In genomic region chr4:54374457-54374856, GRCm38 (mm10) we compare ENCODE assay signal across 15 mouse cellular contexts.
DNase-seq lines count a peak whose midpoint lies in the region; ATAC-seq lines count a peak whose summit lies in the region.
"Had no signal": no experiment of that assay in that cellular context is flagged by ENCODE, and none has a peak within 500 bp of the region (broad histone marks: within the 10 kb centered on the region; RNA-seq: fewer than 3 reads in every experiment).

No protein-coding gene starts in this region.

- H3K9me3 ChIP-seq in heart, embryonic 10.5 days, result no peaks in the 10 kb centered on the region
- no peaks in the 10 kb centered on the region for H3K9me3 ChIP-seq in kidney, embryonic 16.5 days (ENCODE audit: low read length)
- H3K9me3 ChIP-seq in limb, embryonic 10.5 days (replicated peaks), result no peaks in the 10 kb centered on the region
- H3K9me3 ChIP-seq: megakaryocyte, embryonic 14.5 days had no signal

- ATAC-seq in kidney, embryonic 16.5 days (ENCODE audit: low FRiP score, low TSS enrichment), result peak; percentile 71; the same call in 1 of the 2 replicates
- no peak for ATAC-seq in megakaryocyte, adult 5-6 weeks (ENCODE audit: poor library complexity, severe bottlenecking)

- H3K4me3 ChIP-seq in heart, embryonic 10.5 days, result no peak overlapping the region
- no peak overlapping the region for H3K4me3 ChIP-seq in kidney, embryonic 16.5 days (ENCODE audit: low read length)
- H3K4me3 ChIP-seq in limb, embryonic 10.5 days, result no peak overlapping the region
- H3K4me3 ChIP-seq: gastrocnemius, adult 2 months; megakaryocyte, embryonic 14.5 days had no signal

- intact Hi-C loops in heart, postnatal 25 days (cut with DNase I), result no loop called here

- H3K4me2 ChIP-seq in kidney, embryonic 16.5 days (replicated peaks; ENCODE audit: low read depth, low read length), result no peak overlapping the region

- H3K4me1 ChIP-seq in heart, embryonic 10.5 days, result peaks cover 41% of the 10 kb centered on the region
- H3K4me1 ChIP-seq in kidney, embryonic 16.5 days (ENCODE audit: insufficient read depth, low read length), result peaks cover 5% of the 10 kb centered on the region; the same call in 1 of the 2 replicates
- peaks cover 27% of the 10 kb centered on the region for H3K4me1 ChIP-seq in limb, embryonic 10.5 days

- H3K27me3 ChIP-seq in heart, embryonic 10.5 days (ENCODE audit: insufficient read depth, poor library complexity, severe bottlenecking), result no peaks in the 10 kb centered on the region
- no peaks in the 10 kb centered on the region for H3K27me3 ChIP-seq in kidney, embryonic 16.5 days (ENCODE audit: insufficient read depth, low read length)
- no peaks in the 10 kb centered on the region for H3K27me3 ChIP-seq in limb, embryonic 10.5 days (ENCODE audit: low read depth, poor library complexity, severe bottlenecking)
- H3K27me3 ChIP-seq: megakaryocyte, embryonic 14.5 days had no signal

- no peak for DNase-seq in heart, embryonic 10.5 days (ENCODE audit: low spot score)
- DNase-seq in heart, postnatal 25 days (ENCODE audit: low spot score), result no peak
- DNase-seq in kidney, postnatal 25 days, result no peak
- peak; percentile 62 for DNase-seq in embryo, embryonic 10 days (ENCODE audit: low spot score)
- peak; percentile 57 for DNase-seq in limb, embryonic 10.5 days (ENCODE audit: low spot score)
- DNase-seq in cerebellum, adult 9-10 months, result no peak
- DNase-seq: B cell, adult 2 months; cerebellum, adult 8-10 months; gastrocnemius, adult 2 months; heart, postnatal 36 days; lung, adult 18-20 months had no signal

- 7% methylated on average over 5 of the region's 5 CpGs for WGBS in heart, embryonic 10.5 days
- 9% methylated on average over 5 of the region's 5 CpGs for WGBS in kidney, embryonic 16.5 days
- WGBS in limb, embryonic 10.5 days, result 7% methylated on average over 5 of the region's 5 CpGs

- H3K27ac ChIP-seq in heart, embryonic 10.5 days, result peak overlapping the region; percentile 80
- no peak overlapping the region for H3K27ac ChIP-seq in kidney, embryonic 16.5 days (ENCODE audit: low read length)
- peak overlapping the region; percentile 86 for H3K27ac ChIP-seq in limb, embryonic 10.5 days
- H3K27ac ChIP-seq: gastrocnemius, adult 2 months had no signal

- H3K36me3 ChIP-seq in heart, embryonic 10.5 days, result no peaks in the 10 kb centered on the region
- no peaks in the 10 kb centered on the region for H3K36me3 ChIP-seq in kidney, embryonic 16.5 days (ENCODE audit: insufficient read depth, low read length)
- no peaks in the 10 kb centered on the region for H3K36me3 ChIP-seq in limb, embryonic 10.5 days
- H3K36me3 ChIP-seq: G1E had no signal

- no peak overlapping the region for H3K9ac ChIP-seq in kidney, embryonic 16.5 days (replicated peaks; ENCODE audit: low read length)

Comparison
In these comparisons a context has a peak if more than half of its experiments do, and no peak if none do; other contexts are left out.
1. DNase-seq: peak in embryo, embryonic 10 days (single experiment) and limb, embryonic 10.5 days (single experiment); none in heart, embryonic 10.5 days (single experiment), heart, postnatal 25 days (single experiment), kidney, postnatal 25 days (0 of 2) and cerebellum, adult 9-10 months (single experiment).